Mouse (Mus musculus): ENCODE data around the gene Mrps23.

Gene Mrps23

DNA sequence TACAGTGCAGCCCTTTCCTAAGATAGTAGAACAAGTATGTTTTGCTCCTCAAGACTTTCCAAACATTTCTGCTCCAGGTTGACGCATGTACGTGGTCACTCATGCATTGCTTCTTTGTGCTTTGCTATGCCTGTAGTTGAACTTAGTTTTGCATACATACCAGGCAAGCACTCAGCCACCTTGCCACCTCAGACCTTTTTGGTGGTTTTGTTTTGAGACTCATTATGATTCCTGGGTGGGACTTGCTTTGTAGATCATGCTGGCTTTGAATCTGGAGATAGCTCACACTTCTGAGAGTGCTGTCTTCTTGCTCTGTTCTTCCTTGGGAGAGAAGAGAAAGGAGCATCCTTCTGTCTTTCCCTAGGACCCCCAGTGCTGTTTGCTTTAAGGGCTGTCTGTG is 3.5 kb downstream of the Mrps23 start:
- no peak for DNase-seq (ENCODE audit: low spot score)

GRCm38 (mm10) chr11:88211824-88212582 is 7.8 kb downstream of the Mrps23 start:
- no peak for DNase-seq (ENCODE audit: low spot score)

DNA sequence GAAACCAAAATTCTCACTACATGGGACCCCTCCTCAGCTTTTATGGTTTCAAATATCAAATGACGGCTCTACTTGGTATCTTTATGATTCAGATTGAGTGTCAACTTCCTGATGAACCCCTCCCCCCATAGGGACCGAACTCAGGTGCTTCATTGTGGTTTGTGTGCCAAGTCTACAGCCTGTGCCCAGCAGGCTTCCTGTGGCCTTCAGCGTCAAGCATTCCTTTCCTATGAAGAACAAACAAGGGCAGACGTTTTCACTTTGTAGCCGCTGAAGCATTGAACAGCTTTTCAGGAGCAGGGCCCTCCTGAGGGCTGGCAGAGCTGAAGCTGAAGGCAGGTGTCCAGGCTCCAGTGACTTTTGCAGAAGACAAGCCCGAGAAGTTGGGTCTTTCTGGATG is 9.6 kb downstream of the Mrps23 start:
- no peak for DNase-seq (ENCODE audit: low spot score)

DNA sequence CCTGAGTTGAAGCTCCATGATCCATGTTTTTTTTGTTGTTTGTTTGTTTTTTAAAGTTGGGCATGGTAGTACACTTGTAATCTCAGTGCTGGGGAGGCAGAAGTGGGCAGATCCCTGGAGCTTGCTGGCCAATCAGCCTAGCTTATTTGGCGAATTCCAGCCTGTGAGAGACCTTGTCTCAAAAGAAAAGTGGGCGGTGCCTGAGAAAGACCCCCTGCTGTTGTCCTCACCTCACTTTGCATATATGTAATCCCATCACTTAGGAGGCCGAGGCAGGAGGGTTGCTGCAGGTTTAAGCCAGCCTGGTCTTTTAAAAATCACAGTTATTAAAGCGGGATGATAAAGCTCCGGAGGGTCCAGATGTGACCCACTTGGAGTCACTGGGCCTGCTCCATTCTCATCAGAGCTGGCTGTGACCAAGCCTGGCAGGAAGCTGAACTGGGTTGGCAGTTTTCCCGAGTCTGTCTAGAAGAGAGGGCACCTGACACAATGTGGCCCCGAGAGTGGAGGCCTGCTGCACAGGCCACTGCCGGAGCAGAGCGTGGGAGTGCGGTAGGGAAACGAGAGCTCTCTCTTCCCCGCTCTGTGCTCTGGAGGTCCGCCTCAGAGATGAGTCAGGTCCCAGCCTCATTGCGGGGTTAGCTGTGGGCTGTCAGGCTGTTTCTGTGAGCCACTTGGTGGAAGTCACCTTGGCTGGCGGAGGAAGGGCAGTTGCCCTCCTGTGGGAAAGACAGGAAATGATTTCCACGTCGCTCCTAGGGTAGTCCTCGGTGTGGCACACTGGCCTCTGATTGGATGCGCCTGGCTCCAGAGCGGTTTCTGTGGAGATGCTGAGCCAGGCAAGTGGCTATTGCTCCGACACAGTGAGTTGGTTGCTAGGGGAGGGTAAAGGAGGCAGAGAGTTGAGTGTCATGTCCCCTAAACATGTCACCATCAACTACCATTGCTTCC is 11.0 kb downstream of the Mrps23 start:
- peak; percentile 67 for DNase-seq (ENCODE audit: low spot score)

DNA sequence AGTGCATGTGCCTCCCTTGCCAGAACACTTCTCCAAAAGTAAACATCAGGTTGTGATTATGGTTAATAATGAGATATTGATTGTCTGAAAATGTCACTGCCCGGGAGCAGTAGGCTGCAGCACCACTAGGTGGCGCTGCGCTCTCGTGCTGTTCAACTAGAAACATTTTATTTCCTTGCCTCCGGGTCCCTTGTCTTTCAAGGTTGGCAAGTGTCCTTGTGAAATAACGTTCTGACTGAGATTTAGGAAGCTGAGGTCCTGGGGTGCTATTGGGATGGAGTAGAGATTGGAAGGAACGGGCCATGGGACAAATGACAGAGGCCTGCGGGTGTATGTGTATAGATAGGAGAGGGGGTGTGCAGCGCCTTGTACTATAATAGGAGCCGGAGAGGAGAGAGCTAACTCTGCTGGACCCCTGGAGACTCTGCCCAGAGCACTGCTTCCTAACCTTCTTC is 12.1 kb downstream of the Mrps23 start:
- peak; percentile 80 for DNase-seq (ENCODE audit: low spot score)

DNA sequence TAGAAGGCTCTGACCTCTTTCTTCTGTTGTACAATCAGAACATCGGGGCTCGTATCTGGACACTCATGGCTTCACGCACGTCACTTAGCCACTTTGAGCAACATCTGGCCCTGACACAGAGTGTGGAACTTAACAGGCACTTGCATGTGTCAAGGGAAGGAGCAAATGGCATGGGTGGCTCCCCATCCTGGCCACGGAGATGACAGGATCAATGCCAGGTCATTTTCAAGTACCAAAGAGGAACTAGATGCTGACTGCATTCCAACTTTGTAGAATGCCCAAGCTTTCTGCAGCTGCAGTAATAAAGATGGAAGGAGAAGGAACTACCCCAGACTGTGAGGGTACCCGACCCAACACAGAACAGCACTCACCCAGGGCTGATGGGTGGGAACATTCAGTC is 14.0 kb downstream of the Mrps23 start:
- no peak for DNase-seq (ENCODE audit: low spot score)

DNA sequence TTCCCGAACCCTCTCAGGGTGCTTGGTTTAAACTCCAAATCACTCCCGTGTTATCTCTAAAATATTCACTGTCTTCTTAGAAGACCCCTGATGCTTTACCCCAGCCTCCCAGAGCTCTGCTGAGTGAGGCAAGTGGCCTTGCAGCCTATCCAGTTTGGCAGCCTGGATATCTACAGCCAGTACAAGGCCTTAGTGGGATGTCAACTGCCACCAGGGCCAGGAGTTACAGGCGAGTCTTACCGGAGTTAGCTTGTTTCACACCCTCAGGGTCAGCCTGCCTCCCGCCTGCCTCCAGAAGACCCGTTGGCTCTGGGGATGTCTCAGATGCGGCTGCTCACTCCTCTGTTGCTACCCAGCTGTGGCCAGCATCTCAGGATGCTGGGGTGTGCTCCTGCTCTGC is 14.4 kb downstream of the Mrps23 start:
- no peak for DNase-seq (ENCODE audit: low spot score)

- DNase-seq (ENCODE audit: low spot score), result no peak
Measured at GRCm38 (mm10) chr11:88221929-88222475, 17.8 kb downstream of the Mrps23 start.

- no peak for DNase-seq (ENCODE audit: low spot score)
Measured at GRCm38 (mm10) chr11:88227001-88227957, 23.1 kb downstream of the Mrps23 start.

GRCm38 (mm10) chr11:88231213-88231790 is 27.1 kb downstream of the Mrps23 start:
- no peak for DNase-seq (ENCODE audit: low spot score)

DNA sequence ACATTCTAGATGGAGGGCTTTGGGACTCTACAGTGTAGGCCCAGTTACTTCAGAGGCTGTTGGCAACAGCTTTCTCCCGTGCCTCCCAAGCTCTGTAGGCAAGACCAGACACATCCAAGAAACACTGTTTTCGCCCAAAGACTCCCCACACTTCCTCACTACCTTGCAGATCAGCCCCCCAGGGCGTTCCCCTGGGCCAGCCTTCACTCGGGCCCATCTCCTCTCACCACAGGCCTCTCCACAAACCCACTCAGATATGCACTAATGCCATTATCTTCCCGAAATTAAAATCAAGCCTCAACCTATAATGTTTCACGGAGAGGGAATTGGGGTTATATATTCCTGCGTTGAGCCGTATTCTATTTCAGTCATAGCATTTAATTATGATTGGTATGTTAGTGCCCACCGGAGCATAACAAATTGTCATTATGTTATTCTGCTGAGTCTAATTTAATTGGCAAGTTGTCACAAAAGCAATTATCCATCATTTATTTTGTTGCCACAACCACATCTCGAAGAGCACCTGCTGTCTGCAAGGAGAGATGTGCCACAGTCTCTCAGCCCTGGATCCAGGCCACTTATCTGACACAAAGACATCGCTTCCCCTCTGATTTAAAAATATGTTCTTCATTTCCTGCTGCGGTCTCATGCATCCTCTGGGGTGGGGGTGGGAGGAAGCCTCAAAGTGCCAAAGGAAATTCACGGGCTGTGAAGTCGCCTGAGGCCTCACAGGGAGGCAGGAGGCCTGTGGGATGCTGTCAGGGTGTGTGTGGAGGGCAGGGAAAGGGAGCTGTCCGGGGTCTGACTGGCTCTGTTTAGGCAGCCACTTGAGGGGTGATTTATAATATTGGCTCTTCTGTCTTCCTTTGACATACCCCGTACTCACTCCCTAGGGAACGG is 29.6 kb downstream of the Mrps23 start:
- no peak for DNase-seq (ENCODE audit: low spot score)

GRCm38 (mm10) chr11:88234789-88235188 is 30.6 kb downstream of the Mrps23 start:
- DNase-seq (ENCODE audit: low spot score), result no peak

DNA sequence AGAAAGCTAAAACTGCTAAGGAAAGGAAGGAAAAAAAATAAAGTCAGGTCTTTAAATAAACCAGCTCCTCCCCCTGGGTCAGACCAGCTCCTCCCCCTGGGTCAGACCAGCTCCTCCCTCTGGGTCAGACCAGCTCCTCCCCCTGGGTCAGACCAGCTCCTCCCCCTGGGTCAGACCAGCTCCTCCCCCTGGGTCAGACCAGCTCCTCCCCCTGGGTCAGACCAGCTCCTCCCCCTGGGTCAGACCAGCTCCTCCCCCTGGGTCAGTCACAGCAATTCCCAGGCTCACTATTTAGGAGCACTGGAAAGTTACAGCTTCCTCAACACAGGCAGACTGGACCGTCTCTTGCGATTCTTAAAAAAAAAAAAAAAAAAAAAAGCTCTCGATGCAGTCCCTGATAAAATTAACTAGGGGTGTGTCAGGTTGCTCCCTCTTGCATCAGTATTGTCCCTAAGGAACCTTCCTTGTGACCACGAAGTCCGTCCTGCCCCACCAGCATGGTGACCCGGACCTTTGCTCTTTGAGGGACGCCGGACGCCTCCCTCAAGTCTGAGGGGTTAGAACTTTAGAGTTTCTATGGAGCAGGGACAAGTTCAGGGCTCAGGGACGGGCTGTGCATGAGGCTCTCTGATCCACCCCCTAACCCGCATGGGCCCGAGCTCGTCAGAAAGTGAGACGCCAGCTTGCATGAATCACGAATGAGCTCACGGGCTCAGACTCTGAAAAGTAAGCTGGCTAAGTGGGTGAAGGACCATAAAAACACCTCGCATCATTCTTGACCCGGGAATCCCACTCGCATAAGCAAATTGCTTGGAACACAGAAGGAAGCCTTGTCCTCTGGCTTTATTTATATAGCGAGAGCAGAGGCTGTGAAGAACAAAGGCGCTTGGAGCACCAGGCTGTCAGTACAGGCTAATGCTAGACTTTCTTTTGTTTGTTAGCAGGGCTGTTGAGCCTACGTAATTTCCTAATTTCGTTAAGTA is 31.3 kb downstream of the Mrps23 start:
- DNase-seq (ENCODE audit: low spot score), result peak; percentile 52

DNA sequence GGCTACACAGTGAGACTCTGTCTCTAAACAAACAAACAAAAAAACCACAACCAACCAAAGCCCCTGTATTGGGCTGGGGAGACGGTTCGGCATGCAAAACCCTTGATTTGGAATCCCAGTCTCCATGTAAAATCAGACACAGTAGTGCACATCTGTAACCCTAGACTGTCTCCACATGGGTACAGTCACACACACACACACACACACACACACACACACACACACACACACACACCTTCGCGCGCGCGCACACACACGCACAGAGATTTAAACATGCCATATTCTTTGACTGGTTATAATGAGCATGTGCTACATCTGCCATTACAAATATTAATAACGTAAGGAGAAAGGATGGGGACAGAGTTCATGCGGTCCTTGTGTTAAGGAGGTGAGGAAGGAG is 36.1 kb downstream of the Mrps23 start:
- no peak for DNase-seq (ENCODE audit: low spot score)

GRCm38 (mm10) chr11:88240736-88241353 is 36.7 kb downstream of the Mrps23 start:
- no peak for DNase-seq (ENCODE audit: low spot score)

DNA sequence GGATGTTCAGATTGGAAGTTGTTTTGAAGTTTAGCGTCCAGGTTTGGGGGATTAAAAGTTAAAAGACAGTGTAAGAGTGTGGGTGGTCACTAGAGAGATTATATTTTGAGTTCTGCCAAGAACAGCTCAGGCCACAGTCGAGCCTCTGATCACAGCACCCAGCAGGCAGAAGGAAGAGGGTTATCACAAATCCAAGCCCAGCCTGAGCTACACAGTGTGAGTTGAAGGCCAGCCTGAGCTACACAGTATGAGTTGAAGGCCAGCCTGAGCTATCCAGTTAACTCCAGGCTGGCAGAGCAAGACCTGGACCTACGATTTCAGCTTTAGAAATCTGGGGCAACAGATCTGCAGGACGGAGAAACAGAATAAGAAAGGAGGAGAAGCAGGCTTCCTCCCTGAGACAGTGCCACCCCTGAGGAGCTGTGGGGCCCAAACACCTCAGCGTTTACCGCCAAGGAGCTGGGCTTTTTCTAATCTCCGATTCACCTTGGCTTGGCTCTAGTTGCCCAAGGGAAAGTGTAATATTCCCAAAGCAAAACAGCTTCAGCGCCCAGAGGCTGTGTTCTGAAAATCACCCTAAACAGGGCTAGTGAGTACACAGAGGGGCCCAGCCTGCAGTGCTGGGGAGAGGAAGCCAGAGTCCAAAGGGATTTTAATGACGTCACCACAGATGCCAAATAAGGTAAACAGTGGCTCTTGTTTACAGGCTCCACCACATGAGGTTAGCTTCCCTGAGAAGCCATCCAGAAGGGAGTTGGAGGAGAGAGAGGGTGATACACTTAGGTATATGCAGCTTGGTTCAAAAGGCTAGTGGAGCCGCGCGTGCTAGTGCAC is 37.5 kb downstream of the Mrps23 start:
- DNase-seq (ENCODE audit: low spot score), result no peak

DNA sequence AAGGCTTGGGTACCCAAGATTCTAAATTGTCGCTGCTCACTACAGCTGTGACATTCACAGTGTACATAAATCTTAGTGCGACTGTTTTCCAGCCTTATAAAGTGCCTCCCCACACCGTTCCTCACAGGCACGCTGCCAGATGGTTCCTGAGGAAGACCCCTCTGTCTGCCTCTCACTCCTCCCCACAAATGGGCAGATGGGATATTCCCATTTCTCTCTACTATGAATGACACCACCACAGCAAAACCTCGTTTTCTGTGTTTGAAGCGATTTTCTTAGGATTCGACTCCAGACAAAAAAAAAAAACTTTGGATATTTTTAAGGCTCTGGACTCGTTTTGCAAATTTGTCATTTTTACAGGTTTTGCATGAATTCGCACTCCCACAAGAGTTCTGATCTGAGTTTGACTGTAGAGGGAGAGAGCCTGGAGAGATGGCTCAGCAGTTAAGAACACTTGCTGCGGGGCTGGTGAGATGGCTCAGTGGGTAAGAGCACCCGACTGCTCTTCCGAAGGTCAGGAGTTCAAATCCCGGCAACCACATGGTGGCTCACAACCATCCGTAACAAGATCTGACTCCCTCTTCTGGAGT is 41.5 kb downstream of the Mrps23 start:
- DNase-seq (ENCODE audit: low spot score), result no peak

Data from testis, postnatal 10 days (tissue).